Mouse (Mus musculus): ENCODE measurements around the gene Atg9b. TPM values are rescaled to one million over a fixed set of nuclear protein-coding genes. Genes with fewer than 3 reads are reported as not detected.

Atg9b gene
- 0.64 TPM for polyA plus RNA-seq (2017; shearing (Covaris generic))

GRCm38 (mm10) chr5:24391864-24392263 is at the start of gene Atg9b:
TSS of gene Atg9b (minus strand) at chr5:24392143.

GRCm38 (mm10) chr5:24423129-24424003 is 31.4 kb upstream of the Atg9b start, which contains the start of the genes Cdk5 and Slc4a2:
TSS of gene Cdk5 (minus strand) at chr5:24423530.
TSS of gene Slc4a2 (plus strand) at chr5:24423837.

GRCm38 (mm10) chr5:24413042-24413693 is 21.2 kb upstream of the Atg9b start, which contains the start of gene Asic3:
TSS of gene Asic3 (plus strand) at chr5:24413392.

GRCm38 (mm10) chr5:24393392-24393997 is 1.6 kb upstream of the Atg9b start, which contains the start of gene Abcb8:
TSS of gene Abcb8 (plus strand) at chr5:24393663.

GRCm38 (mm10) chr5:24364508-24364907 is 27.4 kb downstream of the Atg9b start, which contains the start of gene Nos3:
TSS of gene Nos3 (plus strand) at chr5:24364810.

GRCm38 (mm10) chr5:24351278-24351677 is 40.7 kb downstream of the Atg9b start, which contains the start of gene Kcnh2:
TSS of gene Kcnh2 (minus strand) at chr5:24351604.

Other genes with a start within 250 kb of the Atg9b start
- gene Nupl2, start 227.2 kb downstream of the Atg9b start, polyA plus RNA-seq (2017; shearing (Covaris generic)): 12.3 TPM
- gene Kcnh2, start 40.5 kb downstream of the Atg9b start, polyA plus RNA-seq (2017; shearing (Covaris generic)): 4.1 TPM
- 0.23 TPM for gene Nos3, start 27.3 kb downstream of the Atg9b start, polyA plus RNA-seq (2017; shearing (Covaris generic))
- 33.1 TPM for gene Abcb8, start 1.5 kb upstream of the Atg9b start, polyA plus RNA-seq (2017; shearing (Covaris generic))
- gene Asic3, start 21.2 kb upstream of the Atg9b start, polyA plus RNA-seq (2017; shearing (Covaris generic)): not detected
- 98.4 TPM for gene Cdk5, start 31.4 kb upstream of the Atg9b start, polyA plus RNA-seq (2017; shearing (Covaris generic))
- gene Slc4a2, start 31.7 kb upstream of the Atg9b start, polyA plus RNA-seq (2017; shearing (Covaris generic)): 45.0 TPM
- gene Fastk, start 53.1 kb upstream of the Atg9b start, polyA plus RNA-seq (2017; shearing (Covaris generic)): 119 TPM
- 84.0 TPM for gene Tmub1, start 55.7 kb upstream of the Atg9b start, polyA plus RNA-seq (2017; shearing (Covaris generic))
- 5.4 TPM for gene Agap3, start 60.0 kb upstream of the Atg9b start, polyA plus RNA-seq (2017; shearing (Covaris generic))
- gene Gbx1, start 135.1 kb upstream of the Atg9b start, polyA plus RNA-seq (2017; shearing (Covaris generic)): 0.10 TPM
- gene Asb10, start 148.8 kb upstream of the Atg9b start, polyA plus RNA-seq (2017; shearing (Covaris generic)): not detected
- not detected for gene 4931409K22Rik, start 164.7 kb upstream of the Atg9b start, polyA plus RNA-seq (2017; shearing (Covaris generic))
- 84.9 TPM for gene Abcf2, start 185.3 kb upstream of the Atg9b start, polyA plus RNA-seq (2017; shearing (Covaris generic))
- gene Chpf2, start 194.6 kb upstream of the Atg9b start, polyA plus RNA-seq (2017; shearing (Covaris generic)): 38.7 TPM
- gene Smarcd3, start 232.3 kb upstream of the Atg9b start, polyA plus RNA-seq (2017; shearing (Covaris generic)): 1.4 TPM

All from activated CD4-positive, CD25-positive, alpha-beta regulatory T cell, adult 9 weeks (primary cell).